Mouse (Mus musculus) brain, embryonic 14.5 days (tissue): ENCODE measurements at regions not wholly inside any gene's neighbourhood (a gene's known extent, or its start where the extent isn't known, plus 50 kb on each side); places are given as distances from the start of the nearest gene placed in this dataset.

Experiments used
- CTCF ChIP-seq: fragments of 200-500 bp; IDR thresholded peaks from 2 replicates; pipeline ENCODE4 v1.5.1; 2012; ENCODE audit warnings: inconsistent platforms, mild to moderate bottlenecking, moderate library complexity, borderline replicate concordance; ENCODE audit not compliant: insufficient read depth, insufficient read length; ENCODE audit errors: extremely low read depth
- POLR2A ChIP-seq: fragments of 200-500 bp; IDR thresholded peaks from 2 replicates; pipeline ENCODE4 v1.6.1; 2012; ENCODE audit warnings: mild to moderate bottlenecking, inconsistent platforms, borderline replicate concordance; ENCODE audit not compliant: poor library complexity, insufficient read depth, insufficient read length, severe bottlenecking; ENCODE audit errors: extremely low read depth

GRCm38 (mm10) chr17:4201300-4201699 is 505.2 kb upstream of the Nox3 start:
- no peak for TF ChIP-seq CTCF
- no peak for TF ChIP-seq POLR2A
